9 mouse cellular contexts compared by ENCODE assay signal in genomic region chr3:53590139-53590621, GRCm38 (mm10).
A peak's percentile ranks its signal among the peaks of the same experiment; 100 is the strongest.
DNase-seq lines count a peak whose midpoint lies in the region; ATAC-seq and TF ChIP-seq lines count a peak whose summit lies in the region.
"Had no signal": no experiment of that assay in that cellular context is flagged by ENCODE, and none has a peak within 500 bp of the region (broad histone marks: within the 10 kb centered on the region; RNA-seq: fewer than 3 reads in every experiment).

No protein-coding gene starts in this region.

- no peaks in the 10 kb centered on the region for H3K9me3 ChIP-seq in neural tube, embryonic 11.5 days (ENCODE audit: control insufficient read depth, low read length)
- H3K9me3 ChIP-seq in neural tube, embryonic 15.5 days (replicated peaks), result no peaks in the 10 kb centered on the region
- H3K9me3 ChIP-seq in forebrain, postnatal 0 days (ENCODE audit: low read length), result no peaks in the 10 kb centered on the region
- H3K9me3 ChIP-seq in intestine, postnatal 0 days (ENCODE audit: control insufficient read depth), result no peaks in the 10 kb centered on the region
- no peaks in the 10 kb centered on the region for H3K9me3 ChIP-seq in midbrain, embryonic 15.5 days

- no peak overlapping the region for H3K27ac ChIP-seq in neural tube, embryonic 11.5 days (ENCODE audit: low read depth, low read length)
- no peak overlapping the region for H3K27ac ChIP-seq in neural tube, embryonic 15.5 days (replicated peaks)
- no peak overlapping the region for H3K27ac ChIP-seq in cerebellum, adult 2 months (ENCODE audit: insufficient read depth, low read length)
- H3K27ac ChIP-seq in forebrain, postnatal 0 days (ENCODE audit: low read depth, low read length), result no peak overlapping the region
- H3K27ac ChIP-seq in intestine, postnatal 0 days (ENCODE audit: low read depth, low read length), result no peak overlapping the region
- H3K27ac ChIP-seq in midbrain, embryonic 15.5 days, result 0 out of 2 replicates have a peak overlapping the region, but pooled peaks have one; percentile 24
- H3K27ac ChIP-seq: macrophage had no signal

- DNase-seq in neural tube, embryonic 11.5 days (ENCODE audit: low spot score), result peak; percentile 57
- peak; percentile 33 to 34 for DNase-seq in cerebellum, adult 2 months
- DNase-seq in forebrain, postnatal 0 days, result peak; percentile 83
- DNase-seq in left cerebral cortex, postnatal 10 days (ENCODE audit: extremely low spot score in 1 of 2, low spot score in 2 of 2), result peak; percentile 58 to 63
- DNase-seq in thymus, postnatal 4 days, result peak; percentile 67

- no peak overlapping the region for H3K4me2 ChIP-seq in neural tube, embryonic 11.5 days (ENCODE audit: low read depth)
- H3K4me2 ChIP-seq in neural tube, embryonic 15.5 days, result no peak overlapping the region
- no peak overlapping the region for H3K4me2 ChIP-seq in forebrain, postnatal 0 days (ENCODE audit: low read depth)
- no peak overlapping the region for H3K4me2 ChIP-seq in intestine, postnatal 0 days (replicated peaks; ENCODE audit: low read depth)
- H3K4me2 ChIP-seq in midbrain, embryonic 15.5 days, result no peak overlapping the region

- H3K4me1 ChIP-seq in neural tube, embryonic 11.5 days (ENCODE audit: control insufficient read depth, insufficient read depth, low read length), result no peaks in the 10 kb centered on the region
- peaks cover 10% of the 10 kb centered on the region; the same call in 1 of the 2 replicates for H3K4me1 ChIP-seq in neural tube, embryonic 15.5 days
- no peaks in the 10 kb centered on the region for H3K4me1 ChIP-seq in cerebellum, adult 2 months (ENCODE audit: control insufficient read depth, insufficient read depth, low read length)
- H3K4me1 ChIP-seq in forebrain, postnatal 0 days (ENCODE audit: insufficient read depth), result no peaks in the 10 kb centered on the region
- H3K4me1 ChIP-seq in intestine, postnatal 0 days (replicated peaks; ENCODE audit: control insufficient read depth, insufficient read depth, low read length), result no peaks in the 10 kb centered on the region
- peaks cover 3% of the 10 kb centered on the region; the same call in 1 of the 2 replicates for H3K4me1 ChIP-seq in midbrain, embryonic 15.5 days

- ATAC-seq in neural tube, embryonic 11.5 days (ENCODE audit: insufficient read depth, low FRiP score, low TSS enrichment), result 0 out of 2 replicates have a peak, but pooled peaks have one; percentile 13
- ATAC-seq in neural tube, embryonic 15.5 days (ENCODE audit: low FRiP score), result no peak; the same call in 1 of the 2 replicates
- peak; percentile 72 for ATAC-seq in forebrain, postnatal 0 days
- ATAC-seq in intestine, postnatal 0 days, result no peak
- peak; percentile 75 for ATAC-seq in midbrain, embryonic 15.5 days (replicated peaks)

- no peaks in the 10 kb centered on the region for H3K27me3 ChIP-seq in neural tube, embryonic 11.5 days (ENCODE audit: control insufficient read depth, insufficient read depth, low read length)
- H3K27me3 ChIP-seq in neural tube, embryonic 15.5 days (replicated peaks), result 0 out of 2 replicates have a peak, but pooled peaks cover 2% of the 10 kb centered on the region
- H3K27me3 ChIP-seq in cerebellum, adult 2 months (ENCODE audit: control insufficient read depth, insufficient read depth, low read length), result no peaks in the 10 kb centered on the region
- H3K27me3 ChIP-seq in forebrain, postnatal 0 days (ENCODE audit: insufficient read depth, low read length), result no peaks in the 10 kb centered on the region
- no peaks in the 10 kb centered on the region for H3K27me3 ChIP-seq in intestine, postnatal 0 days (replicated peaks; ENCODE audit: control insufficient read depth, insufficient read depth, low read length)
- no peaks in the 10 kb centered on the region for H3K27me3 ChIP-seq in midbrain, embryonic 15.5 days (replicated peaks)

- peak; percentile 42; the same call in 1 of the 2 replicates for TF ChIP-seq CTCF in cerebellum, adult 2 months (IDR thresholded peaks at IDR 0.05; ENCODE audit: borderline replicate concordance, insufficient read depth, low read depth, low read length)
- TF ChIP-seq CTCF in forebrain, postnatal 0 days (IDR thresholded peaks at IDR 0.05; ENCODE audit: low read depth), result peak; percentile 69
- peak; percentile 75 for TF ChIP-seq CTCF in intestine, postnatal 0 days (IDR thresholded peaks at IDR 0.05; ENCODE audit: low read depth)

- 7% methylated on average over 2 of the region's 2 CpGs for WGBS in neural tube, embryonic 11.5 days
- 2% methylated on average over 2 of the region's 2 CpGs for WGBS in neural tube, embryonic 15.5 days
- WGBS in cerebellum, adult 2 months, result 0% methylated on average over 2 of the region's 2 CpGs
- 0% methylated on average over 2 of the region's 2 CpGs for WGBS in forebrain, postnatal 0 days
- WGBS in intestine, postnatal 0 days, result 0% methylated on average over 2 of the region's 2 CpGs
- WGBS in midbrain, embryonic 15.5 days, result 1% methylated on average over 2 of the region's 2 CpGs

- H3K36me3 ChIP-seq in neural tube, embryonic 11.5 days (ENCODE audit: control insufficient read depth, insufficient read depth, low read length), result no peaks in the 10 kb centered on the region
- H3K36me3 ChIP-seq in neural tube, embryonic 15.5 days, result no peaks in the 10 kb centered on the region
- H3K36me3 ChIP-seq in forebrain, postnatal 0 days (ENCODE audit: insufficient read depth), result no peaks in the 10 kb centered on the region
- H3K36me3 ChIP-seq in intestine, postnatal 0 days (ENCODE audit: control insufficient read depth, insufficient read depth), result no peaks in the 10 kb centered on the region
- H3K36me3 ChIP-seq in midbrain, embryonic 15.5 days (replicated peaks), result no peaks in the 10 kb centered on the region

- intact Hi-C loops in left cerebral cortex, postnatal 10 days (cut with DNase I), result loop anchor here (2.0 to 5.0 kb wide), 2 partner anchors 65 to 137 kb away; no protein-coding TSS in a partner anchor

- no peak overlapping the region for H3K9ac ChIP-seq in neural tube, embryonic 11.5 days (ENCODE audit: low read length)
- H3K9ac ChIP-seq in neural tube, embryonic 15.5 days (replicated peaks), result no peak overlapping the region
- no peak overlapping the region for H3K9ac ChIP-seq in forebrain, postnatal 0 days
- H3K9ac ChIP-seq in intestine, postnatal 0 days (ENCODE audit: low read depth, low read length), result no peak overlapping the region
- H3K9ac ChIP-seq in midbrain, embryonic 15.5 days, result no peak overlapping the region

- H3K4me3 ChIP-seq in neural tube, embryonic 11.5 days (ENCODE audit: low read depth, low read length), result no peak overlapping the region
- no peak overlapping the region for H3K4me3 ChIP-seq in neural tube, embryonic 15.5 days (replicated peaks)
- H3K4me3 ChIP-seq in cerebellum, adult 2 months (replicated peaks; ENCODE audit: insufficient read depth, low read depth, low read length), result no peak overlapping the region
- H3K4me3 ChIP-seq in forebrain, postnatal 0 days (ENCODE audit: low read depth, low read length), result no peak overlapping the region
- no peak overlapping the region for H3K4me3 ChIP-seq in intestine, postnatal 0 days (ENCODE audit: low read depth, low read length)
- H3K4me3 ChIP-seq in midbrain, embryonic 15.5 days, result no peak overlapping the region

- TF ChIP-seq POLR2A in cerebellum, adult 2 months (IDR thresholded peaks at IDR 0.05; ENCODE audit: borderline replicate concordance, insufficient read depth, low read length), result no peak

Comparison
In these comparisons a context has a peak if more than half of its experiments do, and no peak if none do; other contexts are left out.
1. ATAC-seq: peak in neural tube, embryonic 11.5 days (single experiment), forebrain, postnatal 0 days (single experiment) and midbrain, embryonic 15.5 days (single experiment); none in neural tube, embryonic 15.5 days (single experiment) and intestine, postnatal 0 days (single experiment).
2. Peak in every context shown above with its lines, with median percentiles within 50 percentile points of each other: DNase-seq and CTCF ChIP-seq.